Mouse (Mus musculus) forebrain, embryonic 10.5 days (tissue): ENCODE results near the gene Apoa4. TPM values are rescaled to one million over a fixed set of nuclear protein-coding genes. Genes with fewer than 3 reads are reported as not detected.

ENCODE experiments used
- DNase-seq: peaks from one replicate; pipeline ENCODE4 v3.0.0-alpha.2; 2017; ENCODE audit warnings: low spot score; ENCODE audit errors: extremely low spot score
- H3K27ac ChIP-seq: fragments of 300-500 bp; sonication (generic); 2 replicates; pipeline ENCODE4 v1.5.1; 2016; ENCODE audit warnings: mild to moderate bottlenecking
- H3K27me3 ChIP-seq: fragments of 300-500 bp; sonication (generic); 2 replicates; pipeline ENCODE4 v1.6.1; 2016; ENCODE audit warnings: mild to moderate bottlenecking; ENCODE audit not compliant: poor library complexity, severe bottlenecking
- H3K36me3 ChIP-seq: fragments of 300-500 bp; sonication (generic); replicated peaks from 2 replicates; pipeline ENCODE4 v1.6.1; 2016; ENCODE audit warnings: mild to moderate bottlenecking, moderate library complexity
- H3K4me1 ChIP-seq: fragments of 300-500 bp; sonication (generic); 2 replicates; pipeline ENCODE4 v1.6.1; 2016
- H3K4me3 ChIP-seq: fragments of 300-500 bp; sonication (generic); 2 replicates; pipeline ENCODE4 v1.5.1; 2016; ENCODE audit warnings: mild to moderate bottlenecking, moderate library complexity
- H3K9me3 ChIP-seq: fragments of 300-500 bp; sonication (generic); 2 replicates; pipeline ENCODE4 v1.6.1; 2016; ENCODE audit warnings: mild to moderate bottlenecking, moderate library complexity
- WGBS: fragments of 180-500 bp; shearing (Covaris S2); methylation state at CpG from one replicate; pipeline ENCODE4 v1.1.7; 2016; 5-methylcytosine and 5-hydroxymethylcytosine counted together
- polyA plus RNA-seq: library from polyadenylated mRNA; unstranded; fragments of >200 nt; fragmentation: Nextera tagmentation; extraction: Ambion mirVana; gene quantifications from 2 replicates; pipeline ENCODE4 v1.2.1, GENCODE M21; 2016

Gene Apoa4
- polyA plus RNA-seq = not detected in 2 replicates

DNA sequence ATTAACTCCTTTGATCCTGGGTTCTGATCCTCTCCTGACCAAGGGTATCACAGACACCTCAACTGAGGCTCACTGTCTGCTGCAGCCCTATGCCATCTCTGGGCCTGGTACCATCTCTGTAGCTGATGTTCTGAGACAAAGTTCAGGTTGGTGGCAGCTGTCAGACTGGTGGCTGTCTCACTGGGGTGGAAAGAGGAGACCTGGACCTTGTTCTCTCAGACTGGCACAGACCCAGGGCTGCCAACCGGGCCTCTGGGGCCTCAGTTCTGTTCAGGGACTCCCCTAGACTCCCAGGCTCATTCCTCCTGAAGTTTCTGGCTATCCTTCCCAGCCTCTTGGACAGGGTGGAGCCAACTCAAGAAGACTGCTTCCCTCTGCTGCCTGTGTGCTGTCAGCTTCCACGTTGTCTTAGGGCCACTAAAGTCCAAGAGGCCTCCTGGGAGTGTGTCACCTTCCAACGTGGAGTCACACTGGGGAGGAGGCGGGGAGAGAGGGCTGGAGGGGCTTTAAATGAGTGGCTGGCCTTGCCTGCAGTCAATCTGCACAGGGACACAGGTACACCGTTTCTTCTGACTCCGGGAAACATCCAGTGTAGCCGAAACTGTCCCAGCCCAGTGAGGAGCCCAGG, at the start of gene Apoa4:
TSS of gene Apoa4 (plus strand) at position 171 of the 628 bp plus-strand sequence.
- 72% methylated on average over 7 of the region's 7 CpGs for WGBS
- H3K9me3 ChIP-seq = no peaks in the 10 kb centered on the region
- DNase-seq = no peak
- H3K36me3 ChIP-seq = no peaks in the 10 kb centered on the region
- H3K27ac ChIP-seq = peak within 1 kb of the TSS; percentile 4; the same call in 1 of the 2 replicates
- H3K27me3 ChIP-seq = 0 out of 2 replicates have a peak, but pooled peaks cover 6% of the 10 kb centered on the region
- H3K4me1 ChIP-seq = peaks cover 11% of the 10 kb centered on the region; the same call in 1 of the 2 replicates
- no peak within 1 kb of the TSS for H3K4me3 ChIP-seq

DNA sequence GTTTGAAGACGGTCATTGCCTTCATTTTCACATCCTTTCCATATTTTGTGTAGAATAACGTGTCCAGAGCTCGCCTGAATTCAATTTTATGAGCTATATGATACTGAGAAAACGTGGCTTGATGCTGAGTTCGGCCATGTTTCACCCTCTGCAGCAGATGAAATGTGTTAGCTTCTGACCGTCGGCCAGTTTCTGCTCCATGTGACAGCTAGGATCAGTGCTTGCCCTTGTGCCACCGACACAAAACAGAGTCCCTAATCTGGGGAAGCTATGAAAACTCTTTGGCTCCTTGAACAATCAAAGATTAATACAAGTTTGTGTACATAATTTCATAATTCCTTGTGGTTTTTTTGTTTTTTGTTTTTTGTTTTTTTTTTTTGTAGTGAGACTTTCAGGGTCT, 49.3 kb upstream of the Apoa4 start:
- Histone ChIP-seq H3K36me3 (peaks cover 34% of the 10 kb centered on the region), H3K4me3 (no peak overlapping the region), H3K27me3 (no peaks in the 10 kb centered on the region), H3K9me3 (no peaks in the 10 kb centered on the region), H3K4me1 (0 out of 2 replicates have a peak, but pooled peaks cover 5% of the 10 kb centered on the region), H3K27ac (no peak overlapping the region)
- no peak for DNase-seq
- 75% methylated on average over 8 of the region's 8 CpGs for WGBS

DNA sequence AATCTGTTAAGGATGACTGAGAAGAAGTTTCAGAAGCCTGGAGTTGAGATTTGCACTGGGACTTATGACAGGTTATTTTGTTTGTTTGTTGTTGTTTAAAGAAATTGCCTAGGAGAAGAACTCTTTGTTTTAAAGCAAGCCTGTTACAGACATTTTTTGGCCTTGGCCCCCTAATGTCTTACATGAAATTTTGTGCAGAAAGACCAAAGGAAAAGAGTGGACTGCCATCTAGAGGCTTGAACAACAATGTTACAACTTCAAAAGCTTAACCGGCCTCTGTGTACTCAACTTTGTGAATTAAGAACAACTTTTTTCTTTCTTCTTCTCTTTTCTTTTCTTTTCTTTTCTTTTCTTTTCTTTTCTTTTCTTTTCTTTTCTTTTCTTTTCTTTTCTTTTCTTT, 48.9 kb upstream of the Apoa4 start:
- Histone ChIP-seq H3K4me3 (no peak overlapping the region), H3K9me3 (no peaks in the 10 kb centered on the region), H3K27ac (no peak overlapping the region), H3K4me1 (0 out of 2 replicates have a peak, but pooled peaks cover 5% of the 10 kb centered on the region), H3K36me3 (peaks cover 38% of the 10 kb centered on the region), H3K27me3 (no peaks in the 10 kb centered on the region)
- 51% methylated on average over 1 of the region's 1 CpGs for WGBS
- no peak for DNase-seq

DNA sequence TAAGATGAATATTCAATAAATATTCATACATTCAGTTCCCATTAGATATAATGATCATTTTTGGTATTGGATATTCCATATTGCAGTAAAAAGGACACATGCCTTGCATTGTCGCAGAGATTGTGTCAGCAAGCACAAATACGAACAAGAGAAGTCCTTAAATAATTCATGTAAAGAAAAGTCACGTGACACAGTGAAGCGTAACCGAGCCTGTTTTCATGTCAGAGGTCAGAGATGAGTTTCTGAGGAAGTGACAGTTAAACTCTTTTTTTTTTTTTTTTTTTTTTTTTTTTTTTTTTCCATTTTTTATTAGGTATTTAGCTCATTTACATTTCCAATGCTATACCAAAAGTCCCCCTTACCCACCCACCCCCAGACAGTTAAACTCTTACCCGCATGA, 47.9 kb upstream of the Apoa4 start:
- no peaks in the 10 kb centered on the region for H3K9me3 ChIP-seq
- no peak overlapping the region for H3K27ac ChIP-seq
- H3K4me1 ChIP-seq = 0 out of 2 replicates have a peak, but pooled peaks cover 5% of the 10 kb centered on the region
- H3K27me3 ChIP-seq = no peaks in the 10 kb centered on the region
- H3K36me3 ChIP-seq = peaks cover 40% of the 10 kb centered on the region
- no peak for DNase-seq
- 91% methylated on average over 6 of the region's 6 CpGs for WGBS
- no peak overlapping the region for H3K4me3 ChIP-seq

DNA sequence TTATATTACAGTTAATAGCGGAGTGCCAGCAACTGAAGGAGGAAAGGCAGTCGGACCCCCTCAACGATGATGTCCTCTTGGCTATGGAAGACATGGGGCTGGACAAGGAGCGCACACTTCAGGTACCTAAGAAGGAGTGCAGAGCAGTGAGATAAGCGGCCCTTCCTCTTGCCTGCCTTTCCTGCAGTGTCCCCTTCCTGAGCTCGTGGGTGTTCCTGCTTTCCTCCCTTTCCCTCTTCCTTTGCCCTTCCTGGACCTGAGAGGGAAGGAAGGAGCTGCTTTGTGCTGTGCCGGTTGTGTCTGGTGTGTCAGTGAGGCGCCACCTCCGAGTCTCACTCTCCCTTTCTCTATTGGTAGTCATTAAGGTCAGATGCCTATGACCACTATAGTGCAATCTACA, 45.7 kb upstream of the Apoa4 start:
- H3K27ac ChIP-seq = no peak overlapping the region
- no peak for DNase-seq
- no peaks in the 10 kb centered on the region for H3K9me3 ChIP-seq
- no peaks in the 10 kb centered on the region for H3K4me1 ChIP-seq
- 87% methylated on average over 9 of the region's 9 CpGs for WGBS
- peaks cover 57% of the 10 kb centered on the region for H3K36me3 ChIP-seq
- H3K27me3 ChIP-seq = no peaks in the 10 kb centered on the region
- no peak overlapping the region for H3K4me3 ChIP-seq

DNA sequence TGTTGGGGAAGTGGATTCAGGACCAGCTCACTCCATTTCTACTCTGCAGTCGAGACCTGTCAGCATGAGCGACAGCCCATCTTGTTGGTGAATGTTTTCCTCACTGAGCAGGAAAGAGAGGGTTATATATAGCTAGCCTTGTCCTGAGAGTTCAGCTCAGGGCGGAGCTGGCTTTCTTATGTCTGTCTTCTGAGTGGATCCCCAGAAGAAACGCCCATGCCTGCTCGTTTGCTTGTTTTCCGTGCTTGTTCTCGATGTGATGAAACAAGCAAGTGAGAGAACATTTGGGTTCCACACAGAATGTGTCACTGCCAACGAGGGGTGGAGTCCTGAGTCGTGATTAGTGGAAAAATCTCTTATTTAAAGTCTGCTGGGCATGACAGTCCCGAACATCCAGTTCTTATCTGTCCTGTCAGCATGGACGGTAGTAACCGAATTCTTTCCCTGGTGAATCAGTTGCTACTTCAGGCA, 43.8 kb upstream of the Apoa4 start:
- peaks cover 74% of the 10 kb centered on the region for H3K36me3 ChIP-seq

DNA sequence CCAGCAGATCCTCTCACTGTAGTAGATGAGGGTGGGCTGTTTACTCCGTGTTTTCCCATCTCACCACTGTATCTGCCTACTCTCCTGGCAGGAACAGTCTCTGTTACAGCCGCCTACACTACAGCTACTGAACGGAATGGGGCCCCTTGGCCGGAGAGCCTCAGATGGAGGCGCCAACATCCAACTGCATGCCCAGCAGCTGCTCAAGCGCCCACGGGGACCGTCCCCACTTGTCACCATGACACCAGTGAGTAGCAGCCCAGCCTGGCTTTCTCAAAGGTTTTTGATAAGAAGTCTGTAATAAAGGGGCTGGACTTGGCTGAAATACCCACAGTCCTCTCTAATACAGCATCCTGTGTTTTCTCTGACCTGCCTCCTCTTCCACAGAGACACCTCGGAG, 42.0 kb upstream of the Apoa4 start:
- Histone ChIP-seq H3K27me3 (no peaks in the 10 kb centered on the region), H3K4me3 (no peak overlapping the region), H3K36me3 (peaks cover 91% of the 10 kb centered on the region), H3K27ac (no peak overlapping the region), H3K4me1 (no peaks in the 10 kb centered on the region), H3K9me3 (no peaks in the 10 kb centered on the region)
- WGBS = 94% methylated on average over 9 of the region's 9 CpGs
- no peak for DNase-seq

More for the DNA sequence above, 43.8 kb upstream of the Apoa4 start:
- H3K4me1 ChIP-seq = no peaks in the 10 kb centered on the region
- H3K4me3 ChIP-seq = no peak overlapping the region
- WGBS = 87% methylated on average over 12 of the region's 12 CpGs
- DNase-seq = no peak
- H3K27ac ChIP-seq = no peak overlapping the region
- no peaks in the 10 kb centered on the region for H3K27me3 ChIP-seq
- H3K9me3 ChIP-seq = no peaks in the 10 kb centered on the region

DNA sequence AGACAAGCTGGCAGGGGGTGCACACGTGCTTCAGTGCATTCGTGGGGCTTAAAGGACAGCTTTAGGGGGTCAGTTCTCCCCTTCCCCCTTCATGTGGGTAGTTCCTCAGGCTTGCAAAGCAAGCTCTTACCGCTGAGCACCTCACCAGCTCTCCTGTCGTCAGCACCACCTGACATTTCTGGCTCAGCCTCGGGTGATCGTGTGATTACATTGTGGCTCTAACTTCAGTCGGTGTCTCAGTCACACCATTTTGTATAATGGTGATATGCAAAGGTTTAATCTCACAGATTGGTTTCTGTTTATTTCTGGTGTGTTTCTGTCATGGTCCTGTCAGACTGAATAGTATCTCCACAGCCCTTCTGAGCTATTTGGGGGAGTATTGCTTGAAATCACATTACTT, 41.6 kb upstream of the Apoa4 start:
- no peak for DNase-seq
- no peaks in the 10 kb centered on the region for H3K4me1 ChIP-seq
- no peaks in the 10 kb centered on the region for H3K27me3 ChIP-seq
- no peaks in the 10 kb centered on the region for H3K9me3 ChIP-seq
- H3K4me3 ChIP-seq = no peak overlapping the region
- peaks cover 90% of the 10 kb centered on the region for H3K36me3 ChIP-seq
- no peak overlapping the region for H3K27ac ChIP-seq
- 88% methylated on average over 7 of the region's 7 CpGs for WGBS

DNA sequence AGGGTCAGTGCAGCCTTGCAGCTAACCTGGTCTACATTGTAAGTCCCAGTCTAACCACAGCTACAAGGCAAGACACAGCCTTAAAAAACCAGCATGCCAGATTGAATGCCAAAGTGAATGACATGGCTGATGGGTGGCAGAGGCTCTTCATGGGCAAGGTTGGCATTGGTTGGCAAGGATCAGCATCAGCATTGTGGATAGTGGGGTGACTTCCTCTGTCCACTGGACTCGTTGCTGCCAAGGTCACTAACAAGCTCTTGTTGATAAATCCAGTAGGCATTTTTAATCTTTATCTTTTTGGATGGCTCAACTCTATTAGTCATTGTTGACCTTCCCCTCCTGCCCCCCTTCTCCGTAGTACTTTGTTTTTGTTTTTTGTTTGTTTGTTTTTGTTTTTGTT, 40.9 kb upstream of the Apoa4 start:
- no peak overlapping the region for H3K4me3 ChIP-seq
- no peaks in the 10 kb centered on the region for H3K9me3 ChIP-seq
- no peaks in the 10 kb centered on the region for H3K4me1 ChIP-seq
- 95% methylated on average over 2 of the region's 2 CpGs for WGBS
- no peak for DNase-seq
- H3K36me3 ChIP-seq = peaks cover 90% of the 10 kb centered on the region
- H3K27ac ChIP-seq = no peak overlapping the region
- no peaks in the 10 kb centered on the region for H3K27me3 ChIP-seq

DNA sequence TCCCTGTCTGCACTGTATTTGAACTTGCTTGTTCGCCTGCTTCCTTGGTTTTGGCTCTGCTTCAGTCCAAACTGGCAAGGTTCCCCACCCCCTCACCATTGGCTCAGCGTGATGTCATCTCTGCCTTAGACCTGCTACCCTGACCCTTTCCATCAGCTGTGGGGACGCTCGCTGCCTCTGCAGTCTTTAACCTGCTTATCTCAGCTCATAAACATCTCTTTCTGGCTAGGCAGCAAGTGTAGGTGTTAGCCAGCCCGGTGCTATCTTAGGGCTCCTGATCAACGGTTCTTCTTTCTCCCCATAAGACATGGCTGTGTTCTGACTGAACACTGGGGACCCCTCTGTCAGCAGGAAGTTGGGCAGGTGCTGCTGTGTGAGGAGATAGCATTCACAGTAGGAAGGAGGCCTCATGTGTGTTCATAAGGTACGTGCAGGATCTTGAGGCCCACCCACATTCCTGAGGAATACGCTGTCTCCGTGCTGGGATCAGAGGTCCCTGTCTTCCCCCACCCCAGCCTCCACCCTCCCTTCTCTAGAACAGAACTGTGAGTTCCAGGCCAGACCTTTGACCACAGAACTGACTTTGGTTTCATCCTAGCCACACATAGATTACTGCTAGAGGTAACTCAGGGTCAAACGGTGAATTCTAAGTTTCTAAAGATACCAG, 33.5 kb upstream of the Apoa4 start:
- Histone ChIP-seq H3K4me3 (no peak overlapping the region), H3K27ac (no peak overlapping the region), H3K27me3 (no peaks in the 10 kb centered on the region), H3K9me3 (no peaks in the 10 kb centered on the region), H3K36me3 (peaks cover 93% of the 10 kb centered on the region), H3K4me1 (peaks cover 18% of the 10 kb centered on the region)
- DNase-seq = no peak
- 86% methylated on average over 10 of the region's 10 CpGs for WGBS

DNA sequence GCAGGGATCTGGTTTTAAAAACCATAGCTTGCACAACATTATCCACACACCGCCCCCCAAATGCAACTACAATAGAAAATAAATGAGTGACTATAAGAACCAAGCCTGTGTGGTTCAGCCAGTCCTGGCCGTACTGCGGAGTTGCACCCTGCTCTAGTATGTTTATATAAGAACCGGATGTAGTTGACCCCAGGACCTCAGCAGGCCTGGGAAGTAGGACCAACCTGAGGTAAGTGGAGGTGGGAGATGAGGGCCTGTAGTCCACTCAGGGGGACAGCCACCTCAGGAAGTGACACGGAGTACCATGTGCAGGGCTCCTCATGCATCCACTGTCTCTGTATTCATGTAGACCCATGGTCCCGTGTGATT, 33.0 kb upstream of the Apoa4 start:
- Histone ChIP-seq H3K9me3 (no peaks in the 10 kb centered on the region), H3K4me1 (peaks cover 18% of the 10 kb centered on the region), H3K27me3 (no peaks in the 10 kb centered on the region), H3K36me3 (peaks cover 93% of the 10 kb centered on the region), H3K4me3 (no peak overlapping the region), H3K27ac (no peak overlapping the region)
- WGBS = 82% methylated on average over 6 of the region's 6 CpGs
- DNase-seq = no peak

DNA sequence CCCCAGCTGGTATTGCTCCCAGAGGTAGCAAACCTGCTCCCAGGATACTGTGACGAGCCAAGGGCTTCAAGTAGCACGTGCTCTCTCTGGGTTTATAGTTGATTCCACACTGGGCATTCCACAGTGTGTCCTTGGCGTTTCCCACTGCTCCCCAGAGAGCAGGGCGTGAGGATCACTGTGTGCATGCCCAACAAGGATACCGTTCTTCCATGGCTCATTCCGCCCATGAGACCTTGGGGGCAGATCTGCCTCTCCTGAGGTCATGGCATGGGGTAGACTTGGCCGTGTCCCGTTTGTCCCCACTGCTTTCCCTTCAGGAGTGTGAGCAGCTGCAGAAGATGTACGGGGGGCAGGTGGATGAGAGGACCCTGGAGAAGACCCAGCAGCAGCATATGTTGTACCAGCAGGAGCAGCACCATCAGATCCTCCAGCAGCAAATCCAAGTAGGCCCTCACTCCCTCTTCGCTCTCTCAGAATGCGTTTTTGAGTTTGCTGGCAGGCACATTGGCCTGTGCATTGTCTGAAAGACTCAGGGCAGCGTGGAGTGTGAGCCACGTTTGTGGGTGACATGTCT, 32.0 kb upstream of the Apoa4 start:
- Histone ChIP-seq H3K4me3 (no peak overlapping the region), H3K9me3 (no peaks in the 10 kb centered on the region), H3K4me1 (peaks cover 18% of the 10 kb centered on the region), H3K27me3 (no peaks in the 10 kb centered on the region), H3K27ac (no peak overlapping the region), H3K36me3 (peaks cover 93% of the 10 kb centered on the region)
- no peak for DNase-seq
- WGBS = 87% methylated on average over 13 of the region's 13 CpGs

DNA sequence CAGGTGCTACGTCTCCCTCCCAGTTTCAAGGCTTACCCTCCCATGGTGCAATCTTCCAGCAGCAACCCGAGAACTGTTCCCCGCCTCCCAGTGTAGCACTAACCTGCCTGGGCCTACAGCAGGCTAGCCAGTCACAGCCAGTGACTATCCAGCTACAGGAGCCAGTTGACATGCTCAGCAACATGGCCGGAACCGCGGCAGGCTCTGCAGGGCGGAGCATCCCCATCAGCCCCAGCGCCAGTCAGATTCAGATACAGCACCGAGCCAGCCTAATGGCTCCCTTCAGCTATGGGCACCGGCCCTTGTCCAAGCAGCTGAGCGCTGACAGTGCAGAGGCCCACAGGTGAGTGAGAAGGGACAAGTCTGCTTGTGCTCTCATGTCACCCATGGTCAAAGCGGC, 30.0 kb upstream of the Apoa4 start:
- 92% methylated on average over 12 of the region's 12 CpGs for WGBS
- no peaks in the 10 kb centered on the region for H3K9me3 ChIP-seq
- peaks cover 18% of the 10 kb centered on the region for H3K4me1 ChIP-seq
- no peaks in the 10 kb centered on the region for H3K27me3 ChIP-seq
- H3K36me3 ChIP-seq = peaks cover 90% of the 10 kb centered on the region
- no peak overlapping the region for H3K27ac ChIP-seq
- DNase-seq = no peak
- no peak overlapping the region for H3K4me3 ChIP-seq
